Mouse (Mus musculus): ENCODE data around the gene Nprl2. TPM values are rescaled to one million over a fixed set of nuclear protein-coding genes. Genes with fewer than 3 reads are reported as not detected.

The Nprl2 gene
- polyA plus RNA-seq, 1 experiment from 2014 or later: 27.8 TPM

- H3K27me3 ChIP-seq (replicated peaks): peaks cover 26% of the 10 kb centered on the region; the same call in 1 of the 2 replicates
- H3K9ac ChIP-seq: no peak overlapping the region
- WGBS: 81% methylated on average over 16 of the region's 16 CpGs
- peaks cover 30% of the 10 kb centered on the region for H3K4me1 ChIP-seq
- H3K36me3 ChIP-seq: no peaks in the 10 kb centered on the region
- H3K27ac ChIP-seq (replicated peaks): no peak overlapping the region
- no peak overlapping the region for H3K4me3 ChIP-seq
- H3K9me3 ChIP-seq: no peaks in the 10 kb centered on the region
- no peak for ATAC-seq (ENCODE audit: extremely low read depth, insufficient number of reproducible peaks, low FRiP score, low TSS enrichment)
- no peak overlapping the region for H3K4me2 ChIP-seq
Observed at GRCm38 (mm10) chr9:107512326-107512725, 29.7 kb upstream of the Nprl2 start.

GRCm38 (mm10) chr9:107514303-107514955 lies 27.6 kb upstream of the Nprl2 start:
- H3K9me3 ChIP-seq: no peaks in the 10 kb centered on the region
- peaks cover 19% of the 10 kb centered on the region; the same call in 1 of the 2 replicates for H3K27me3 ChIP-seq (replicated peaks)
- peaks cover 16% of the 10 kb centered on the region for H3K4me1 ChIP-seq
- H3K27ac ChIP-seq (replicated peaks): no peak overlapping the region
- 27% methylated on average over 14 of the region's 14 CpGs for WGBS
- no peak for ATAC-seq (ENCODE audit: extremely low read depth, insufficient number of reproducible peaks, low FRiP score, low TSS enrichment)
- H3K4me2 ChIP-seq: no peak overlapping the region
- H3K4me3 ChIP-seq: no peak overlapping the region
- no peaks in the 10 kb centered on the region for H3K36me3 ChIP-seq
- no peak overlapping the region for H3K9ac ChIP-seq

GRCm38 (mm10) chr9:107520331-107520730 lies 21.7 kb upstream of the Nprl2 start:
- peaks cover 24% of the 10 kb centered on the region for H3K4me1 ChIP-seq
- H3K4me3 ChIP-seq: no peak overlapping the region
- H3K27me3 ChIP-seq (replicated peaks): peaks cover 18% of the 10 kb centered on the region
- 66% methylated on average over 6 of the region's 6 CpGs for WGBS
- H3K27ac ChIP-seq (replicated peaks): no peak overlapping the region
- ATAC-seq (ENCODE audit: extremely low read depth, insufficient number of reproducible peaks, low FRiP score, low TSS enrichment): no peak
- H3K9me3 ChIP-seq: no peaks in the 10 kb centered on the region
- no peak overlapping the region for H3K4me2 ChIP-seq
- no peak overlapping the region for H3K9ac ChIP-seq
- H3K36me3 ChIP-seq: no peaks in the 10 kb centered on the region

GRCm38 (mm10) chr9:107521190-107521589 lies 20.8 kb upstream of the Nprl2 start:
- H3K27me3 ChIP-seq (replicated peaks): peaks cover 27% of the 10 kb centered on the region
- 44% methylated on average over 5 of the region's 5 CpGs for WGBS
- H3K4me3 ChIP-seq: no peak overlapping the region
- no peak for ATAC-seq (ENCODE audit: extremely low read depth, insufficient number of reproducible peaks, low FRiP score, low TSS enrichment)
- no peaks in the 10 kb centered on the region for H3K9me3 ChIP-seq
- H3K36me3 ChIP-seq: no peaks in the 10 kb centered on the region
- peak overlapping the region; percentile 15; the same call in 1 of the 2 replicates for H3K9ac ChIP-seq
- H3K27ac ChIP-seq (replicated peaks): peak overlapping the region; percentile 61; the same call in 1 of the 2 replicates
- H3K4me1 ChIP-seq: peaks cover 24% of the 10 kb centered on the region
- peak overlapping the region; percentile 61 for H3K4me2 ChIP-seq

GRCm38 (mm10) chr9:107521711-107522399 lies 20.2 kb upstream of the Nprl2 start:
- peaks cover 34% of the 10 kb centered on the region for H3K27me3 ChIP-seq (replicated peaks)
- H3K4me3 ChIP-seq: peak overlapping the region; percentile 24
- no peak for ATAC-seq (ENCODE audit: extremely low read depth, insufficient number of reproducible peaks, low FRiP score, low TSS enrichment)
- peak overlapping the region; percentile 61 for H3K4me2 ChIP-seq
- peak overlapping the region; percentile 61 for H3K27ac ChIP-seq (replicated peaks)
- 30% methylated on average over 25 of the region's 25 CpGs for WGBS
- peak overlapping the region; percentile 64 for H3K9ac ChIP-seq
- peaks cover 30% of the 10 kb centered on the region for H3K4me1 ChIP-seq
- no peaks in the 10 kb centered on the region for H3K36me3 ChIP-seq
- no peaks in the 10 kb centered on the region for H3K9me3 ChIP-seq

GRCm38 (mm10) chr9:107522400-107522711 lies 19.7 kb upstream of the Nprl2 start:
- H3K4me3 ChIP-seq: peak overlapping the region; percentile 24; the same call in 1 of the 2 replicates
- H3K9ac ChIP-seq: peak overlapping the region; percentile 64
- WGBS: 29% methylated on average over 2 of the region's 2 CpGs
- peak overlapping the region; percentile 61 for H3K4me2 ChIP-seq
- peak overlapping the region; percentile 61; the same call in 1 of the 2 replicates for H3K27ac ChIP-seq (replicated peaks)
- H3K9me3 ChIP-seq: no peaks in the 10 kb centered on the region
- H3K27me3 ChIP-seq (replicated peaks): peaks cover 39% of the 10 kb centered on the region
- ATAC-seq (ENCODE audit: extremely low read depth, insufficient number of reproducible peaks, low FRiP score, low TSS enrichment): no peak
- no peaks in the 10 kb centered on the region for H3K36me3 ChIP-seq
- H3K4me1 ChIP-seq: peaks cover 35% of the 10 kb centered on the region

- Histone ChIP-seq H3K36me3 (no peaks in the 10 kb centered on the region), H3K9me3 (no peaks in the 10 kb centered on the region), H3K27ac (replicated peaks) (no peak overlapping the region), H3K4me2 (peak overlapping the region; percentile 70), H3K4me3 (peak overlapping the region; percentile 45), H3K4me1 (peaks cover 29% of the 10 kb centered on the region), H3K9ac (peak overlapping the region; percentile 68), H3K27me3 (replicated peaks) (peaks cover 48% of the 10 kb centered on the region)
- ATAC-seq (ENCODE audit: extremely low read depth, insufficient number of reproducible peaks, low FRiP score, low TSS enrichment): peak; percentile 52
- WGBS: 14% methylated on average over 44 of the region's 44 CpGs
Observed at GRCm38 (mm10) chr9:107526198-107527026, 15.6 kb upstream of the Nprl2 start.

GRCm38 (mm10) chr9:107533791-107534407 lies 8.1 kb upstream of the Nprl2 start, which contains the start of gene Tmem115:
TSS of gene Tmem115 (plus strand) at chr9:107533945.
- H3K4me1 ChIP-seq: peaks cover 32% of the 10 kb centered on the region
- H3K9ac ChIP-seq: peak within 1 kb of the TSS; percentile 93
- H3K9me3 ChIP-seq: no peaks in the 10 kb centered on the region
- no peaks in the 10 kb centered on the region; the same call in 1 of the 2 replicates for H3K27me3 ChIP-seq (replicated peaks)
- peak within 1 kb of the TSS; percentile 89 for H3K4me3 ChIP-seq
- H3K27ac ChIP-seq (replicated peaks): peak within 1 kb of the TSS; percentile 77
- peak; percentile 94 for ATAC-seq (ENCODE audit: extremely low read depth, insufficient number of reproducible peaks, low FRiP score, low TSS enrichment)
- under 1% methylated on average over 47 of the region's 48 CpGs for WGBS
- peak within 1 kb of the TSS; percentile 97 for H3K4me2 ChIP-seq
- H3K36me3 ChIP-seq: peaks cover 19% of the 10 kb centered on the region

GRCm38 (mm10) chr9:107534408-107535202 lies 7.4 kb upstream of the Nprl2 start:
- under 1% methylated on average over 40 of the region's 40 CpGs for WGBS
- Histone ChIP-seq H3K27ac (replicated peaks) (peak overlapping the region; percentile 77), H3K9me3 (no peaks in the 10 kb centered on the region), H3K9ac (peak overlapping the region; percentile 93), H3K4me3 (peak overlapping the region; percentile 89), H3K4me2 (peak overlapping the region; percentile 97), H3K36me3 (peaks cover 26% of the 10 kb centered on the region), H3K4me1 (peaks cover 32% of the 10 kb centered on the region), H3K27me3 (replicated peaks) (no peaks in the 10 kb centered on the region; the same call in 1 of the 2 replicates)
- ATAC-seq (ENCODE audit: extremely low read depth, insufficient number of reproducible peaks, low FRiP score, low TSS enrichment): peak; percentile 7; the same call in 1 of the 2 replicates

GRCm38 (mm10) chr9:107538231-107538630 lies 3.8 kb upstream of the Nprl2 start:
- Histone ChIP-seq H3K4me2 (no peak overlapping the region), H3K36me3 (peaks cover 34% of the 10 kb centered on the region), H3K27ac (replicated peaks) (no peak overlapping the region), H3K9ac (no peak overlapping the region), H3K9me3 (no peaks in the 10 kb centered on the region), H3K4me3 (no peak overlapping the region), H3K4me1 (peaks cover 51% of the 10 kb centered on the region), H3K27me3 (replicated peaks) (no peaks in the 10 kb centered on the region)
- WGBS: 87% methylated on average over 7 of the region's 7 CpGs
- no peak for ATAC-seq (ENCODE audit: extremely low read depth, insufficient number of reproducible peaks, low FRiP score, low TSS enrichment)

All from heart, embryonic 13.5 days (tissue).